Mouse (Mus musculus) spleen, adult 2 months (tissue): Measurements from ENCODE around the gene Tent4b.

Experiments used
- CTCF ChIP-seq: fragments of 200-500 bp; IDR thresholded peaks from 2 replicates; pipeline ENCODE4 v1.5.1; 2011; ENCODE audit warnings: mild to moderate bottlenecking, inconsistent platforms; ENCODE audit not compliant: insufficient read depth, insufficient read length, insufficient replicate concordance; ENCODE audit errors: extremely low read depth
- POLR2A ChIP-seq: fragments of 200-500 bp; IDR thresholded peaks from 2 replicates; pipeline ENCODE4 v1.6.1; 2011; ENCODE audit warnings: low read depth, low read length, inconsistent platforms

DNA sequence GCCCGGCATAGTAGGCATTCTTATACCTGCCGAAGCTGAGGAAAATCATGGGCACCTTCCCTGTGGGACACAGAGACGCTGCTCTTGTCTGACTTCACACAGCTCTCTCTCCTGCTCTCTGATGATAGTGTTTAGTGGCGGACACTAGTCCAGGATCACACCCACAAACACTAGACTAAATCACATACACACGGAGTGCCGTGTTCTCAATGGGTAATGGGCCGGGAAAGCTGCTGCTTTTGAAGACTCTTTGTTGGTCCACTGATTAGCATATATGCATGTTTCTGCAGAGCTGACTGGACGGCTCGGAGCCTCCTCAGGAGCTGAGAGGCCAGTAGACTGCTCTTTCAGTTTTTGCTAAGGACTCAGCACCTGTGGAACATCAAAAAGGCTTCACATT lies 7.0 kb downstream of the Tent4b start:
- no peak for TF ChIP-seq CTCF
- no peak for TF ChIP-seq POLR2A
